Mouse (Mus musculus): Measurements from ENCODE around the gene Tmem222. TPM values are rescaled to one million over a fixed set of nuclear protein-coding genes. Genes with fewer than 3 reads are reported as not detected.
A peak's percentile ranks its signal among the peaks of the same experiment; 100 is the strongest.

The Tmem222 gene
- polyA plus RNA-seq, 1 experiment, result 28.5 TPM

DNA sequence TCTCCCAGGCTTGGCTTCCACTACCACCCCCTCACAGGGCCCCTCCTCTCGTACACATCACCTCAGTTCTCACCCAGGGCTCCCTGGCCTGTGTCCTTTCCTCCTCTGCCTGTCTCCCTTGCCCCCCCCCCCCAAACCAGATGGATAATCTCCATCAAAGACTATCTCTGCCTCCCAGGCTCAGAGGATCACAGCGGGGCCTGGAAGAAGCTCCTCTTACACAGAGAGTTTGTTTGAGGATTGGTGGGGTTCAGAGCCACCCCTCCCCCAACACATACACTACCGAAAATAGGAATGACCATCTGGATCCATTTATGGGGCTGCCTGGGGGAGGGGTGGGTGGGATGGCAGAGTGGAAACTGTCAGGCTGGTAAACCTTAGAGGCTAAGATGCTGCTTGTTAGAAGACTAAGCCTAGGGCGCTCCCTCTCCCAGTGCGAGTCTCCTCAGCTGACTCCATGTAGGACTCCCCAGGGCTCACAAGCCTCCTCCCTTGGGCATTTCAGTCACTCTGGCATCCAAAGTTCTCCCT is 4.4 kb upstream of the Tmem222 start:
- H3K27me3 ChIP-seq (ENCODE audit: control insufficient read depth, insufficient read depth, low read length, poor library complexity, severe bottlenecking), result no peaks in the 10 kb centered on the region
- TF ChIP-seq CTCF (IDR thresholded peaks at IDR 0.05; ENCODE audit: low read depth, low read length), result no peak
- H3K4me3 ChIP-seq (ENCODE audit: low read depth, low read length), result peak overlapping the region; percentile 10; the same call in 1 of the 2 replicates
- H3K4me1 ChIP-seq (ENCODE audit: control insufficient read depth, insufficient read depth, low read length), result no peaks in the 10 kb centered on the region
- no peaks in the 10 kb centered on the region for H3K9me3 ChIP-seq (replicated peaks; ENCODE audit: control insufficient read depth, insufficient read depth, low read length, poor library complexity, severe bottlenecking)
- 0 out of 2 replicates have a peak overlapping the region, but pooled peaks have one; percentile 12 for H3K9ac ChIP-seq (ENCODE audit: low read depth, poor library complexity, severe bottlenecking)
- H3K27ac ChIP-seq (ENCODE audit: insufficient read depth, low read length), result peak overlapping the region; percentile 28; the same call in 1 of the 2 replicates
- no peaks in the 10 kb centered on the region for H3K36me3 ChIP-seq (ENCODE audit: control insufficient read depth, insufficient read depth, low read length, poor library complexity, severe bottlenecking)

DNA sequence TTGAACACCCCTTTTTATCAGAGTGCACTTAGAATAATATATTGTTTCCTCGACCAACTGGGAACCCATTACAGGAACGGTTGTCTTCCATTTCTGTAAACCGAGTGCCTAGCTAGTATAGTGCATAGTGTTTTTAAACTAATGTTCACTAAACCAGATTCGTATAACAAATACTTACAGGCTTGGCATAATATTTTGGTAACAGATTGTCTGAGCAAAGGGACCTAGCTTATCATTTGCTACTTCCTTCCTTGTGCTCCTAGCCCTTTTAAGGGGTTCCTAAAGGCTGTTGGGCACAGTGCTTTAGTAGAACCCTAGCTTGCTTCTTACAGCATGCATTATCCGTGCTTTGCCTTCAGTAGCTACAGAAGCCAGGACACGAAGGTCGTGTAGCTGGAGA is 3.9 kb upstream of the Tmem222 start:
- H3K36me3 ChIP-seq (ENCODE audit: control insufficient read depth, insufficient read depth, low read length, poor library complexity, severe bottlenecking), result no peaks in the 10 kb centered on the region
- H3K27ac ChIP-seq (ENCODE audit: insufficient read depth, low read length), result no peak overlapping the region
- TF ChIP-seq CTCF (IDR thresholded peaks at IDR 0.05; ENCODE audit: low read depth, low read length) (no peak), POLR2A (IDR thresholded peaks at IDR 0.05; ENCODE audit: insufficient read depth, low read length) (no peak), EP300 (IDR thresholded peaks at IDR 0.05; ENCODE audit: insufficient read depth, low read depth, low read length) (no peak)
- no peak overlapping the region for H3K4me3 ChIP-seq (ENCODE audit: low read depth, low read length)
- H3K27me3 ChIP-seq (ENCODE audit: control insufficient read depth, insufficient read depth, low read length, poor library complexity, severe bottlenecking), result no peaks in the 10 kb centered on the region
- H3K9ac ChIP-seq (ENCODE audit: low read depth, poor library complexity, severe bottlenecking), result 0 out of 2 replicates have a peak overlapping the region, but pooled peaks have one; percentile 12
- H3K4me1 ChIP-seq (ENCODE audit: control insufficient read depth, insufficient read depth, low read length), result no peaks in the 10 kb centered on the region
- H3K9me3 ChIP-seq (replicated peaks; ENCODE audit: control insufficient read depth, insufficient read depth, low read length, poor library complexity, severe bottlenecking), result no peaks in the 10 kb centered on the region

DNA sequence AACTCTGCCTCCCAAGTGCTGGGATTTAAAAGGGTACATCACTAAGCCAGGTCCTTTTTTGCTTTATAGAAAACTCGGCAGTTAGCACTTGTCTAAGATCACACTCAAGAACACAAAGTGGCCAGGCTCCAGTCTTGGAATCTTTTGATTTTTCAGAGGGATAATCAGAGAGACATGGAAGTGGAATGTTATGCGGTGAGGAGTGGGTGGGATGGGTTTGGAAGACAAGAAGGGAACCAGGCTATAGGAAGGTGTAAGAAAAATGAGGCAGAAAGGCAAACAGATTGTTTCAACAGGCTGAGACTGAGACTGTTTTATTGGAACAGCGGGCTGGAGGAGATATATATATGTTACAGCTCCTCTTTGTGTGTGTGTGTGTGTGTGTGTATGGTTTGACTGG is 890 bp upstream of the Tmem222 start:
- peak overlapping the region; percentile 84 for H3K27ac ChIP-seq (ENCODE audit: insufficient read depth, low read length)
- TF ChIP-seq CTCF (IDR thresholded peaks at IDR 0.05; ENCODE audit: low read depth, low read length) (no peak), POLR2A (IDR thresholded peaks at IDR 0.05; ENCODE audit: insufficient read depth, low read length) (no peak), EP300 (IDR thresholded peaks at IDR 0.05; ENCODE audit: insufficient read depth, low read depth, low read length) (no peak)
- no peaks in the 10 kb centered on the region for H3K4me1 ChIP-seq (ENCODE audit: control insufficient read depth, insufficient read depth, low read length)
- H3K36me3 ChIP-seq (ENCODE audit: control insufficient read depth, insufficient read depth, low read length, poor library complexity, severe bottlenecking), result no peaks in the 10 kb centered on the region
- H3K9me3 ChIP-seq (replicated peaks; ENCODE audit: control insufficient read depth, insufficient read depth, low read length, poor library complexity, severe bottlenecking), result no peaks in the 10 kb centered on the region
- H3K4me3 ChIP-seq (ENCODE audit: low read depth, low read length), result no peak overlapping the region; the same call in 1 of the 2 replicates
- peak overlapping the region; percentile 81 for H3K9ac ChIP-seq (ENCODE audit: low read depth, poor library complexity, severe bottlenecking)
- no peaks in the 10 kb centered on the region for H3K27me3 ChIP-seq (ENCODE audit: control insufficient read depth, insufficient read depth, low read length, poor library complexity, severe bottlenecking)

DNA sequence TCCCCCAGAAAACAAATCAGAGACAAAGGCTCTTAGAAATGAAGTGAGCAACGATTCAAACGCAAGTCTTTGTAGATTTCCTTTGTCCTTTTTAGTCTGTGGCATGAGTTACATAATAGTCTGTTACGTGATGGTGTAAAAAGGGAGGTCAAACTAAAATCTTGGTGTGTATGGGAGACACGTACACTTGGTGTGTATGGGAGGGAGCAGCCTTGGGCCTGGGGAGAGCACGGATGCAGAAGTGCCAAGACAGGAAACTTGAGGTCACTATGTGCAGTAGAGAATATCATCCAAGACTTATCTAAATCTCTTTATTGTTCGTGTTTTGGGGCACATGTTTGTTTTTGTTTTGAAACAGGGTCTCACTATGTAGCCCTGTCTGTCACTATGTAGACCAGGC is 475 bp upstream of the Tmem222 start:
- no peaks in the 10 kb centered on the region for H3K27me3 ChIP-seq (ENCODE audit: control insufficient read depth, insufficient read depth, low read length, poor library complexity, severe bottlenecking)
- H3K9ac ChIP-seq (ENCODE audit: low read depth, poor library complexity, severe bottlenecking), result peak overlapping the region; percentile 81
- peak overlapping the region; percentile 84 for H3K27ac ChIP-seq (ENCODE audit: insufficient read depth, low read length)
- TF ChIP-seq CTCF (IDR thresholded peaks at IDR 0.05; ENCODE audit: low read depth, low read length), result no peak
- TF ChIP-seq EP300 (IDR thresholded peaks at IDR 0.05; ENCODE audit: insufficient read depth, low read depth, low read length), result no peak
- TF ChIP-seq POLR2A (IDR thresholded peaks at IDR 0.05; ENCODE audit: insufficient read depth, low read length), result no peak
- H3K36me3 ChIP-seq (ENCODE audit: control insufficient read depth, insufficient read depth, low read length, poor library complexity, severe bottlenecking), result no peaks in the 10 kb centered on the region
- H3K9me3 ChIP-seq (replicated peaks; ENCODE audit: control insufficient read depth, insufficient read depth, low read length, poor library complexity, severe bottlenecking), result no peaks in the 10 kb centered on the region
- peak overlapping the region; percentile 89 for H3K4me3 ChIP-seq (ENCODE audit: low read depth, low read length)
- H3K4me1 ChIP-seq (ENCODE audit: control insufficient read depth, insufficient read depth, low read length), result no peaks in the 10 kb centered on the region

DNA sequence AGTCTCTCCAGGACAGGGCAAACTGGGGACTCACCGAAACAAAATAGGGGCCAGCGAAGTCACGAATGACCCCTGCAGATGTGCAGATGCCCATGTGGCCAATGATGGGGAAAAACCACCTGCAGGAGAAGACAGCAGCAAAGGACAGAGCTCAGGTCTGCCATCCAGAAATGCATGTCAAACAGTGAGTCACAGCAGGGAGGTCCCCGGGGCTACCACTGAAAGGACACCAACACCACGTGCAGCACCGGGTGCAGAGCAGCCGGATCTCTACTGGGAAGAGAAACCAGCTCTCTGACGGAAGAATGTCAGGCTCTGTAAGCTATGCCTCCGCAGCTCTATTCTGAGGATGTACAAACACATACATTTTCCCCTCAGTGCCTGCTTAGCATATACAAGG is 6.7 kb downstream of the Tmem222 start:
- TF ChIP-seq EP300 (IDR thresholded peaks at IDR 0.05; ENCODE audit: insufficient read depth, low read depth, low read length), result no peak
- peaks cover 28% of the 10 kb centered on the region for H3K36me3 ChIP-seq (ENCODE audit: control insufficient read depth, insufficient read depth, low read length, poor library complexity, severe bottlenecking)

DNA sequence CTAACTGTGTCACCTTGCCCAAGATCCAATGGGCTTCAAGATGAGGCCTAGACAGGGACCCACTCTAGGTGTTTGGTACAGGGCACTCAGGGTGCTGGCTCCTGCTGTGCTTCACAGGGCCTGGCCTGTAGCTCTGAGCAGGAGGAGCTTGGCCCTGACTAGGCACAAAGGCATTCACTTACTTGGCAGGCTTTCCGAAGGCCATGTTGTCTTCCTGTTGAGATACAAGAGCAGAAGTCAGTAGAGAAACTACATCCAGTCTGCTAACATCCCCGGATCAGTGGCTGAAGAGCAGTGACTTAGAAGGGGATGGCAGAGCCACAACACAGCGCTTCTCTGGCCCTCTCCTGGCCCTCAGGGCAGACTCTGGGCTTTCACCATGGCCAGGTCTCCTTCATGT is 8.0 kb downstream of the Tmem222 start:
- H3K36me3 ChIP-seq (ENCODE audit: control insufficient read depth, insufficient read depth, low read length, poor library complexity, severe bottlenecking), result peaks cover 28% of the 10 kb centered on the region
- H3K9ac ChIP-seq (ENCODE audit: low read depth, poor library complexity, severe bottlenecking), result no peak overlapping the region
- H3K27ac ChIP-seq (ENCODE audit: insufficient read depth, low read length), result no peak overlapping the region
- no peaks in the 10 kb centered on the region for H3K4me1 ChIP-seq (ENCODE audit: control insufficient read depth, insufficient read depth, low read length)
- no peaks in the 10 kb centered on the region for H3K27me3 ChIP-seq (ENCODE audit: control insufficient read depth, insufficient read depth, low read length, poor library complexity, severe bottlenecking)
- H3K4me3 ChIP-seq (ENCODE audit: low read depth, low read length), result no peak overlapping the region
- TF ChIP-seq POLR2A (IDR thresholded peaks at IDR 0.05; ENCODE audit: insufficient read depth, low read length) (no peak), CTCF (IDR thresholded peaks at IDR 0.05; ENCODE audit: low read depth, low read length) (no peak), EP300 (IDR thresholded peaks at IDR 0.05; ENCODE audit: insufficient read depth, low read depth, low read length) (no peak)
- H3K9me3 ChIP-seq (replicated peaks; ENCODE audit: control insufficient read depth, insufficient read depth, low read length, poor library complexity, severe bottlenecking), result no peaks in the 10 kb centered on the region

More for the DNA sequence above, 6.7 kb downstream of the Tmem222 start:
- Histone ChIP-seq H3K4me1 (ENCODE audit: control insufficient read depth, insufficient read depth, low read length) (no peaks in the 10 kb centered on the region), H3K4me3 (ENCODE audit: low read depth, low read length) (no peak overlapping the region), H3K27ac (ENCODE audit: insufficient read depth, low read length) (no peak overlapping the region), H3K9ac (ENCODE audit: low read depth, poor library complexity, severe bottlenecking) (no peak overlapping the region), H3K27me3 (ENCODE audit: control insufficient read depth, insufficient read depth, low read length, poor library complexity, severe bottlenecking) (no peaks in the 10 kb centered on the region), H3K9me3 (replicated peaks; ENCODE audit: control insufficient read depth, insufficient read depth, low read length, poor library complexity, severe bottlenecking) (no peaks in the 10 kb centered on the region)

Data from ES-Bruce4 (cell line).